Mouse (Mus musculus) forebrain, embryonic 11.5 days (tissue): ENCODE results near the gene Gm17509. TPM values are rescaled to one million over a fixed set of nuclear protein-coding genes. Genes with fewer than 3 reads are reported as not detected.

Source experiments
- ATAC-seq: fragments of 200-750 bp; cut with Nextera tagmentation; replicated peaks from 2 replicates; pipeline ENCODE4 v1.8.0; 2017; ENCODE audit warnings: moderate TSS enrichment; ENCODE audit not compliant: low FRiP score
- DNase-seq: peaks from one replicate; pipeline ENCODE4 v3.0.0-alpha.2; 2017; ENCODE audit warnings: low spot score
- H3K27ac ChIP-seq: fragments of 300-500 bp; sonication (generic); 2 replicates; pipeline ENCODE4 v1.5.1; 2014; ENCODE audit warnings: low read depth, low read length
- H3K27me3 ChIP-seq: fragments of 300-500 bp; sonication (generic); 2 replicates; pipeline ENCODE4 v1.6.1; 2014; ENCODE audit warnings: mild to moderate bottlenecking, low read length, mixed read lengths; ENCODE audit not compliant: control insufficient read depth, insufficient read depth
- H3K36me3 ChIP-seq: fragments of 300-500 bp; sonication (generic); 2 replicates; pipeline ENCODE4 v1.6.1; 2014; ENCODE audit warnings: mild to moderate bottlenecking, low read length, moderate library complexity, mixed read lengths; ENCODE audit not compliant: control insufficient read depth, insufficient read depth
- H3K4me1 ChIP-seq: fragments of 300-500 bp; sonication (generic); replicated peaks from 2 replicates; pipeline ENCODE4 v1.6.1; 2014; ENCODE audit warnings: low read length, mixed read lengths; ENCODE audit not compliant: control insufficient read depth, insufficient read depth
- H3K4me2 ChIP-seq: fragments of 300-500 bp; sonication (generic); 2 replicates; pipeline ENCODE4 v1.6.1; 2014; ENCODE audit warnings: low read depth, mild to moderate bottlenecking, low read length, moderate library complexity, mixed read lengths; ENCODE audit not compliant: severe bottlenecking
- H3K4me3 ChIP-seq: fragments of 300-500 bp; sonication (generic); 2 replicates; pipeline ENCODE4 v1.5.1; 2014; ENCODE audit warnings: low read depth, low read length
- H3K9ac ChIP-seq: fragments of 300-500 bp; sonication (generic); 2 replicates; pipeline ENCODE4 v1.6.1; 2014; ENCODE audit warnings: low read length
- H3K9me3 ChIP-seq: fragments of 300-500 bp; sonication (generic); 2 replicates; pipeline ENCODE4 v1.6.1; 2016; ENCODE audit warnings: low read length, mixed read lengths; ENCODE audit not compliant: control insufficient read depth
- WGBS: fragments of 180-500 bp; shearing (Covaris S2); extraction: QIAGEN DNeasy Blood & Tissue Kit; methylation state at CpG from one replicate; pipeline ENCODE4 v1.1.7; 2014; 5-methylcytosine and 5-hydroxymethylcytosine counted together
- polyA plus RNA-seq: library from polyadenylated mRNA; unstranded; fragments of >200 nt; fragmentation: Nextera tagmentation; extraction: Ambion mirVana; gene quantifications from 2 replicates; pipeline ENCODE4 v1.2.1, GENCODE M21; 2014

Gm17509 gene
- polyA plus RNA-seq, 1 experiment from 2014 or later, result 0.95 TPM

- 48% methylated on average over 22 of the region's 22 CpGs for WGBS
- DNase-seq, result peak; percentile 59
- no peak overlapping the region for H3K4me2 ChIP-seq
Measured at GRCm38 (mm10) chr13:117202755-117203471, 18.0 kb downstream of the Gm17509 start.

GRCm38 (mm10) chr13:117198402-117199083, 22.3 kb downstream of the Gm17509 start:
- no peak overlapping the region for H3K9ac ChIP-seq
- no peak; the same call in 1 of the 2 replicates for ATAC-seq
- no peaks in the 10 kb centered on the region for H3K36me3 ChIP-seq
- no peaks in the 10 kb centered on the region for H3K27me3 ChIP-seq
- H3K4me1 ChIP-seq, result no peaks in the 10 kb centered on the region
- H3K4me2 ChIP-seq, result no peak overlapping the region
- WGBS, result 89% methylated on average over 7 of the region's 7 CpGs
- peak; percentile 88 for DNase-seq
- no peaks in the 10 kb centered on the region for H3K9me3 ChIP-seq
- H3K27ac ChIP-seq, result no peak overlapping the region
- H3K4me3 ChIP-seq, result no peak overlapping the region

More at GRCm38 (mm10) chr13:117202755-117203471, 18.0 kb downstream of the Gm17509 start:
- H3K4me1 ChIP-seq, result no peaks in the 10 kb centered on the region
- no peak overlapping the region for H3K9ac ChIP-seq
- ATAC-seq, result peak; percentile 58
- H3K4me3 ChIP-seq, result no peak overlapping the region
- H3K9me3 ChIP-seq, result no peaks in the 10 kb centered on the region
- H3K27ac ChIP-seq, result no peak overlapping the region
- no peaks in the 10 kb centered on the region for H3K27me3 ChIP-seq
- no peaks in the 10 kb centered on the region for H3K36me3 ChIP-seq

- DNase-seq (no peak), ATAC-seq (no peak)
- Histone ChIP-seq H3K9me3 (no peaks in the 10 kb centered on the region), H3K36me3 (no peaks in the 10 kb centered on the region), H3K4me2 (no peak overlapping the region), H3K27ac (no peak overlapping the region), H3K27me3 (no peaks in the 10 kb centered on the region), H3K4me3 (no peak overlapping the region), H3K9ac (no peak overlapping the region), H3K4me1 (no peaks in the 10 kb centered on the region)
- 91% methylated on average over 2 of the region's 2 CpGs for WGBS
Measured at GRCm38 (mm10) chr13:117197666-117198065, 23.2 kb downstream of the Gm17509 start.

- ATAC-seq (no peak), DNase-seq (no peak)
- Histone ChIP-seq H3K4me2 (no peak overlapping the region), H3K9ac (no peak overlapping the region), H3K4me1 (no peaks in the 10 kb centered on the region), H3K4me3 (no peak overlapping the region), H3K27me3 (no peaks in the 10 kb centered on the region), H3K9me3 (no peaks in the 10 kb centered on the region), H3K27ac (no peak overlapping the region), H3K36me3 (no peaks in the 10 kb centered on the region)
- WGBS, result 91% methylated on average over 13 of the region's 13 CpGs
Measured at GRCm38 (mm10) chr13:117195569-117196495, 25.0 kb downstream of the Gm17509 start.

- no peaks in the 10 kb centered on the region for H3K36me3 ChIP-seq
- H3K27me3 ChIP-seq, result no peaks in the 10 kb centered on the region
- ATAC-seq (no peak), DNase-seq (no peak)
- no peak overlapping the region for H3K4me2 ChIP-seq
- H3K9ac ChIP-seq, result no peak overlapping the region
- no peak overlapping the region for H3K27ac ChIP-seq
- H3K4me1 ChIP-seq, result no peaks in the 10 kb centered on the region
- H3K9me3 ChIP-seq, result no peaks in the 10 kb centered on the region
- no peak overlapping the region for H3K4me3 ChIP-seq
- 75% methylated on average over 7 of the region's 7 CpGs for WGBS
Measured at GRCm38 (mm10) chr13:117193422-117193983, 27.4 kb downstream of the Gm17509 start.

GRCm38 (mm10) chr13:117192161-117192560, 28.7 kb downstream of the Gm17509 start:
- no peak for DNase-seq
- Histone ChIP-seq H3K4me2 (no peak overlapping the region), H3K27ac (no peak overlapping the region), H3K9me3 (no peaks in the 10 kb centered on the region), H3K27me3 (no peaks in the 10 kb centered on the region), H3K36me3 (no peaks in the 10 kb centered on the region), H3K4me1 (no peaks in the 10 kb centered on the region), H3K9ac (no peak overlapping the region), H3K4me3 (no peak overlapping the region)
- ATAC-seq, result no peak
- WGBS, result 89% methylated on average over 5 of the region's 5 CpGs

- no peaks in the 10 kb centered on the region for H3K27me3 ChIP-seq
- no peak overlapping the region for H3K4me3 ChIP-seq
- no peaks in the 10 kb centered on the region for H3K4me1 ChIP-seq
- H3K9me3 ChIP-seq, result no peaks in the 10 kb centered on the region
- H3K9ac ChIP-seq, result no peak overlapping the region
- WGBS, result 83% methylated on average over 6 of the region's 6 CpGs
- no peak overlapping the region for H3K4me2 ChIP-seq
- H3K36me3 ChIP-seq, result no peaks in the 10 kb centered on the region
- DNase-seq (no peak), ATAC-seq (no peak)
- no peak overlapping the region for H3K27ac ChIP-seq
Measured at GRCm38 (mm10) chr13:117185329-117185728, 35.5 kb downstream of the Gm17509 start.

- no peak for ATAC-seq
- WGBS, result 85% methylated on average over 6 of the region's 6 CpGs
- no peak overlapping the region for H3K4me3 ChIP-seq
Measured at GRCm38 (mm10) chr13:117183288-117183687, 37.6 kb downstream of the Gm17509 start.

More at GRCm38 (mm10) chr13:117183288-117183687, 37.6 kb downstream of the Gm17509 start:
- DNase-seq, result no peak
- Histone ChIP-seq H3K9ac (no peak overlapping the region), H3K9me3 (no peaks in the 10 kb centered on the region), H3K36me3 (no peaks in the 10 kb centered on the region), H3K4me2 (no peak overlapping the region), H3K4me1 (no peaks in the 10 kb centered on the region), H3K27me3 (no peaks in the 10 kb centered on the region), H3K27ac (no peak overlapping the region)
